Mouse (Mus musculus) frontal cortex, postnatal 14 days (tissue): ENCODE measurements around the gene Pla2g12b.
"Not testable (repeated sequence)": the region's sequence is repeated elsewhere in the genome, so short reads cannot be mapped to it uniquely, and the experiment has no call there.

Experiments
- DNase-seq, 2 experiments: peaks; one replicate each; pipeline ENCODE4 v3.0.0; 2022; ENCODE audit warnings: low spot score in 2 of 2

Pla2g12b gene

DNA sequence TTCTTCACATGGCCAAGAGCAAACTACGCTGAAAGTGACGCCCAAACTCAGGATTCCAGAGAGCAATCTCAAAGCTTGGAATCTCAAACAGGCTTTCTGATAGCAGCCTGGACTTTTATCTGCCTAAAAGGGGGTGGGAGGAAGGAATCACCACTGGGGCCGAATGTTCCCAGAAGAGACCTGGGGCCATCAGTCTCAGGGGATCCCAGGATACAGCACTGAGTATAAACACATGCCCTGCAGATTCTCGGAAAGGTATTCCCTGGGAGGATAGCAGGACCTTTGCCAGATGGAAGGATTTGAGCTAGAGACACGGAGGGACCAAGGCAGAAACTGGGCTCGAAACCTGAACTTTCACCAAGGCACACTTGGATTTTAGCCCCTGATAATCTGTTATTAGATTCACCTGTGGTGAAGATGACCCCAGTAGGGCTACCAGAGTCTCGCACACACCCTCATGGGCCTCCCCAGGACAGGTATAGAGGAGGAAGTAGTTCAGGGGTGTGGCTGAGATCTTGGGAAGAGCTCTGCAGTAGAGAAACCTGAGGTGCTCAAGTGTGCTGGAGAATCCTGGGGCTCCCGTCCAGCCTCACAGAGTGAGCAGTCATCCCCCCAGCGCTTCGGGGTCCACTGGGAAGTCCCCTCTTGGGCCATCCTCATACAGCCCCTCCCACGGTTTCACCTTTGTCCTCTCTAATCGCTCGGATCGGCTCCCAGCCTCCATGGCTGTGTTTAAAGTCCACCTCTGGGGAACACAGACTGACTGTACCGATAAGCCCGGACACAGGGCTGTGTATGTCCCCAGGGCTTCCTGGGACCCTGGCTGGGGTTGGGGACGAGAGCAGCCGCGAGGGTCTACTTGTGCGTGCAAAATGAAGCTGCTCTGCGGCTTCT lies at the start of gene Pla2g12b:
Gene Pla2g12b, plus strand, starts transcription at position 762 of the 894 bp plus-strand sequence.
- no peak for DNase-seq

GRCm38 (mm10) chr10:59354120-59354519 lies 49.3 kb upstream of the Pla2g12b start:
- DNase-seq = no peak

DNA sequence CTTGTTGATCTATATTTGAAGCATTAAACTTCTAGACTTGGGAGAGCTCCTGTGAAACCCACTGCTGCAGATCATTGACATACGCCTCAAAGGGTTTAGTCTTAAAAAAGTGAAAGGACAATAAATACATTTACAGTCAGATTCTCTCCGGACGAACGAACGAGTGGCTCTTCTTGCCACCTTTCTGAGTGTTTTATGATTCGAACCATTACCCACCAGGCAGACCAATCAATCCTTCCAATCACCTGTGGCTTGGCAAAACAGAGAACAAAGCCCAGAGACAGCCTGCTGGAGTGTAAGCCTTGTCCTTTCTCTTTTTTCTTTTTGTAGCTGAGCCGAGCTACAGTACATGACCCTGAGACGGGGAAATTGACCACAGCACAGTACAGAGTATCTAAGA lies 48.4 kb upstream of the Pla2g12b start:
- no peak for DNase-seq

DNA sequence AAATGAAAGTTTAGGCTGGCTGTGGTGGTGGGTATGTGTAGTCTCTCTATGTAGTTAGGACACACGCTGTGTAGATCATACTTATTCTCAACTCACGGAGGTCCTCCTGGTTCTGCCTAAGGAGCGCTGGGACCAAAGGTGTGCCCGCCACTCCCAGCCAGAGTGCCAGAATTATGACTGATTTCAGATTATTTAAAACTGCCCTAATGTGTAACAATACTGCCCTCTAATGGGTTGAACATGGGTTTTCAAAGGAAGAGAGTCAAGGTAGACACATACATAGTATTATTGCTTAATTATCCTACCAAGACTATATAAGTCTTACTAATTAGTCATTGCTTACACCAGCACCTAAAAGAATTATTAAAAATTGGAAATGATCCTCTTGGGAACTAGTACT lies 44.7 kb upstream of the Pla2g12b start:
- DNase-seq = no peak

GRCm38 (mm10) chr10:59363208-59363607 lies 40.3 kb upstream of the Pla2g12b start:
- no peak for DNase-seq

DNA sequence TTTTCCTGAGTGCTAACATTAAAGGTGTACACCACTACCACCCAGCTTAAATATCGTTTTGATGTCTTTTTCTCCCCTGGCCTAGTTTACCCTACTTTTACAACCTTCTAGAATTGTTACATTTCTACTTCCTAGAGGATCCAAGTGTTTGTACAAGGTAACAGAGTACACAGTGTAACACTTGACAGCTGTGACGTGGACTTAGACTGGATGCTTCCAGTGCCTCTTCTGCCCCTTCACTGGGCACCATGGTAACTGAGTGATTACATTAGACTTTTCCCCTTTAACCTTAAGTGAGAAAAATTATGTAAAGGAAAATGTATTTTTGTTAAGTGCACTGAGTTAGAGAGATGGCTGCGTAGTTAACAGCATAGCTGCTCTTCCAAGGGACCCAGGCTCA lies 38.9 kb upstream of the Pla2g12b start:
- no peak for DNase-seq

GRCm38 (mm10) chr10:59365804-59366589 lies 37.5 kb upstream of the Pla2g12b start:
- no peak for DNase-seq

DNA sequence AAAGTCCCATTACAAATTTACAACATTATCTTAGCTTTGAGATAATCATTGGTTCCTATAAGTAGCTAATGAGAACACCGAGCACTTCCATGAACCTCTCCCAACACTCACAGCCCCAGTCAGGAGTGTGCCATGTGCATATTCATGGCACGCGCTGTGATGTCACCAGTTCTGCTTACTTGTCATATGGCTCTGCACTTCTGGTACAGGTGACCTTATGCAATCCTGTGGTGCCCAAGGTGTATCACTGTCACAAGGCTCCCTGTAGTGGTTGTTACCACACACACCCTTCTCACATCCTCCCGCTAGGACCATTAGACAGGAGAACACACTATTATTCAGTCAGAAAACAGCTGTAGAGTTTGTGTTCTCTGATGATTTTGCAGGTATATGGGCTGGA lies 36.7 kb upstream of the Pla2g12b start:
- DNase-seq = no peak

DNA sequence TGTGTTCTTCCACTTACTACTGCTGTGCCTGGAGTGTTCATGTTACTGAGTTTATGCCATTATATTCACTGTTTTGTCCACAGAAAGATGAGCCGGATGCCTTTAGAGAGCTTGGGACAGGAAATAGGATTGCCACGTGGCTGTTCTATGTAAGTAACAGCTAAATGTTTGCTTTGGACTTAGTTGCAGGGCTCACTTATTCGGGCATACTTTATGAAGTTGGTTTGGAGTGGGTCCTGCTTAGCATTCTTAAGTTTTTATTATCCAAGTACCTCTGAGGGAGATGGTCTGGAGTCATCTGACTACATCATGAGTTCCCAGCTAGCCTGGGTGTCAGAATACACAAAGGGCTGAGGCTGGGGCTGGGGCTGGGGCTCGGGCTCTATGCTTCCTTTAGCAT lies 36.3 kb upstream of the Pla2g12b start:
- DNase-seq = no peak

DNA sequence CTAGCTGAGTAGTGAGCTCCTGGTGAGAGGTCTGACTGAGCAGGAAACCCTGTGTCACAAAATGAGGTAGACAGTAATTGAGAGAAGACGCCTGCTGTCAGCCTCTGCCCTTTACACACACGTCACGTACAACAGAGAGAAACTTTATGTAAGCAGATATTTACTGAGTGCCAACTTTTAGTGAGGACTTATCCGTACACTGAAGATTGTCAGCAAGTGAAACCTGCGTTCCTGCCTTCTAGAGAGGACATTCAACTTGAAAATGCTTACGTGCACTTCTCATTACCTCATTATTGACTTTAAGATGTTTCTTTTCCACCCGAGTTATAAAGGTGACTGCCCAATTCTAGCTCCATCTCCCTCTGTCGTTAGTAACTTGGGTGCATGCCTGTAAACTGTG lies 34.7 kb upstream of the Pla2g12b start:
- no peak for DNase-seq

- no peak for DNase-seq
Observed at GRCm38 (mm10) chr10:59369426-59369825, 34.0 kb upstream of the Pla2g12b start.

GRCm38 (mm10) chr10:59377906-59378305 lies 25.6 kb upstream of the Pla2g12b start:
- DNase-seq = no peak

- DNase-seq = no peak
Observed at GRCm38 (mm10) chr10:59378728-59379127, 24.7 kb upstream of the Pla2g12b start.

GRCm38 (mm10) chr10:59379927-59380326 lies 23.5 kb upstream of the Pla2g12b start:
- no peak for DNase-seq

- no peak for DNase-seq
Observed at GRCm38 (mm10) chr10:59380411-59380821, 23.0 kb upstream of the Pla2g12b start.

DNA sequence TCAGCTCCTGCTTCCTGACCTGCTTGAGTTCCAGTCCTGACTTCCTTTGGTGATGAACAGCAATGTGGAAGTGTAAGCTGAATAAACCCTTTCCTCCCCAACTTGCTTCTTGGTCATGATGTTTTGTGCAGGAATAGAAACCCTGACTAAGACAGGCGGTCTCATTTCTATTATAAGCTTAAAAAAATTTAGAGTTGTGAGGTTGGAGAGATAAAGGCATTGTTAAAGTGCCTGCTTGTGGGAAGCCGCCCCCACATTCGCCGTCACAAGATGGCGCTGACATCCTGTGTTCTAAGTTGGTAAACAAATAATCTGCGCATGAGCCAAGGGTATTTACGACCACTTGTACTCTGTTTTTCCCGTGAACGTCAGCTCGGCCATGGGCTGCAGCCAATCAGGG lies 21.9 kb upstream of the Pla2g12b start:
- DNase-seq = not testable (repeated sequence)

DNA sequence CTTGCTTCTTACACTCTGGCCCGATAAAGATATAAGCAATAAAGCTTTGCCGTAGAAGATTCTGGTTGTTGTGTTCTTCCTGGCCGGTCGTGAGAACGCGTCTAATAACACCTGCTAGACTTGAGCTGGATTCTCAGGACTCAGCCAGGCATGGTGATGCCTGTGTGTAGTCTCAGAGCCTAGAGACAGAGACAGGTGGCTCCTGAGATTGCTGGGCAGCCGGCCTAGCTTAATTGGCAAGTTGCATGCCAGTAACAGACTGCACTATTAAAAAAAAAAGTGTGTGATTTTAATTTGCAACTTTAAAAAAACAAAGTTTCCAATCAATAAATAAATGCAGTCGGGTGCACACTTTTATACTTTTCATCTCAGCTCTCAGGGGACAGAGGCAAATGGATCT lies 16.5 kb upstream of the Pla2g12b start:
- no peak for DNase-seq

DNA sequence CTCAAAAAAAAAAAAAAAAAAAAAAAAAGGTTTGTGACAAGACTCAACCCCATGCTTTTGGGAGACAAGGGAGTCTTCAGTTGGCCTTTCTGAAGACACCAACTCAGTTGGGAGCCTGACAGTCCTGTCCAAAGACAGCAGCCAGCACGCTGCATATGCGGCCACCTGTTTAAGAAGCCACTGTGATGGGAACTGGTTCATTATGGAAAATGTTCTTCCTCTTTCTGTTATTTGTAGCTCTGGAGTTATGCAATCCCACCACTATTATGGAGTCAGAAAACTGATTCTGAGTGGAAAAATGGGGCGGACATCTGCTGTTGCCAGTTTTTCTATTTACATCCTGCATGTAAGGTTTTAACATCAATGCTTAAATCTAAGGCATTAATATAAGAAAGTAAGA lies 13.8 kb upstream of the Pla2g12b start:
- no peak for DNase-seq

- DNase-seq = no peak
Observed at GRCm38 (mm10) chr10:59391907-59392306, 11.6 kb upstream of the Pla2g12b start.

DNA sequence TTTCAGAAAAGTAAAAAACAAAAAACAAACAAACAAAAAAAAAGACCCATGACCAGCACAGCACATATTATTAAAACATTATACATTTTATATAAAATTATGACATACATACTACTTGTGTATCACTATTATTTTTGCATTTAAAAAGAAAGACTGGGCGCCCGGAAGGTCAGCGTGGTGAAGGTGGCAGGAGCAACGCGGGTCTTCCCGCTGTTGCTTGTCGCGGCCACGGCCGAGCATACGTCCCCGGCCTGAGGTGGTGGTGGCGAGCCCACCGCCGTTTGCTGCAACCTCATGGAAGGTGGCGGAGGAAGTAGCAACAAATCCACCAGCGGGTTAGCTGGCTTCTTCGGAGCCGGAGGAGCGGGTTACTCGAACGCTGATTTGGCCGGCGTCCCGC lies 8.0 kb upstream of the Pla2g12b start, which contains the start of gene Gm10273:
Gene Gm10273, plus strand, starts transcription at position 172 of the 400 bp plus-strand sequence.
- DNase-seq = not testable (repeated sequence)

DNA sequence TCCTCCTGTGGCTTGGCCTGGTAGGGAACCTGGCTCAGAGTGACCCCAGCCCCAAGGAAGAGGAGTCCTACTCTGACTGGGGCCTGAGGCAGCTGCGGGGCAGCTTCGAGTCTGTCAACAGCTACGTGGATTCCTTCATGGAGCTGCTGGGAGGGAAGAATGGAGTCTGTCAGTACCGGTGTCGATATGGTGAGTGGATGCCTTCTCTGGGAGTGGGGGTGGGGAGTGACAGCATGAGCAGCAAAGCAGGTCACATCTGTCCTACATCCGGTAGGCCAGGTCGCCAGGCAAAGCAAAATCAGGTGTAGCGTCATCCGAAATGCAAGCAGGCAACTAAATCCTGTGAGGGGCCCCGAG lies 311 bp downstream of the Pla2g12b start:
- DNase-seq = no peak

- DNase-seq = no peak
Observed at GRCm38 (mm10) chr10:59408499-59408898, 5.0 kb downstream of the Pla2g12b start.

DNA sequence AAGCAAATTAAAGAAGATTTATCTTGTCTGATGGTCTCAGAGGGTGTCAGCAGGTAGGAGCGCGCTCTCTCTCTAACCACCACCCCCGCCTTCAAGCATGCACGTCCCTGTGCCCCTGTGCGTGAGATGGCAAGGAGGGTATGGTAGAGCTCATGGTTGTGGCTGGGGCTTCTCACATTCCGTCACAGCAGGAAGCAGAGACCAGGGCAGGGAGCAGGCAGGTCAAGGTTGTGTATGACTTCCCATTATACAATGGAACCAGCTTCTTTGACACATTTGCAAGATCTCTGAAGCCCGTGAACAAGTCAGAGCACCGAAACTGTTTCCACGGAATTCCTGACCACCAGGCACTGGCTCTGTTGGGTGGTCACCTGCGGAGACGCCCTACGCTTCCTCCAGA lies 6.8 kb downstream of the Pla2g12b start:
- no peak for DNase-seq
